Mouse (Mus musculus): Measurements from ENCODE around the gene Ldlrad1. TPM values are rescaled to one million over a fixed set of nuclear protein-coding genes. Genes with fewer than 3 reads are reported as not detected.

Gene Ldlrad1
- polyA plus RNA-seq, 2 experiments, result not detected

- H3K9ac ChIP-seq (replicated peaks), result no peak overlapping the region
- no peaks in the 10 kb centered on the region for H3K27me3 ChIP-seq (ENCODE audit: control insufficient read depth, insufficient read depth, low read length)
- WGBS (ENCODE audit: insufficient replicate concordance), result 85% methylated on average over 3 of the region's 3 CpGs
- H3K4me3 ChIP-seq (ENCODE audit: insufficient read depth in 1 of 2, low read depth in 2 of 2, low read length in 2 of 2), result no peak overlapping the region
- DNase-seq (ENCODE audit: low read depth in 3 of 3, low spot score in 3 of 3), result no peak
- H3K27ac ChIP-seq, result no peak overlapping the region
- H3K4me1 ChIP-seq (replicated peaks; ENCODE audit: control insufficient read depth in 2 of 2, insufficient read depth in 2 of 2, low read length in 1 of 2), result no peaks in the 10 kb centered on the region
- H3K9me3 ChIP-seq (ENCODE audit: control insufficient read depth, low read length), result no peaks in the 10 kb centered on the region
- no peak overlapping the region for H3K4me2 ChIP-seq (ENCODE audit: low read depth)
- H3K36me3 ChIP-seq (replicated peaks; ENCODE audit: control insufficient read depth, insufficient read depth, low read depth), result peaks cover 61% of the 10 kb centered on the region
- TF ChIP-seq CTCF (IDR thresholded peaks at IDR 0.05; ENCODE audit: low read depth), result no peak
- no peak for TF ChIP-seq EP300 (IDR thresholded peaks at IDR 0.05; ENCODE audit: low read depth)
- ATAC-seq (ENCODE audit: insufficient read depth), result no peak
Observed at GRCm38 (mm10) chr4:107193841-107194240, 15.1 kb upstream of the Ldlrad1 start.

DNA sequence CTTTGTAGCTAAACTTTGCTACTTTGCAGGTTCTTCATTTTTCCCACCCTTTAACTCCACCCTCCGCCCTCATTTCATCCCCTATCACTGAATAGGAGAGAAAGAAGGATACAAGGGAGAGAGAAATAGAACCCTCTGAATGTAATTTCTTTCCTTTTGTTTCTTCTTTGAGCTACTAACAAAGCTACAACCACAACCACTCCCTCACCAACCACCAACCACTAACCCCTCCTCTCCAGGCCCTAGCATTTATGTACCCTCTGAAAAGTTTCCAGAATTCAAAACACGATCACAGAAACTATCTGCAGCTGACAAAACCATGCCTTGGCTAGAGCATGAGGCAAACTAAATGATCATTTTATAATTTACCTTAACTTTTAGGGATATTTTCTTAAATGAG is 12.5 kb upstream of the Ldlrad1 start:
- no peak overlapping the region for H3K27ac ChIP-seq
- ATAC-seq (ENCODE audit: insufficient read depth) (no peak), DNase-seq (ENCODE audit: low read depth in 3 of 3, low spot score in 3 of 3) (no peak)
- no peak overlapping the region for H3K9ac ChIP-seq (replicated peaks)
- TF ChIP-seq CTCF (IDR thresholded peaks at IDR 0.05; ENCODE audit: low read depth) (no peak), EP300 (IDR thresholded peaks at IDR 0.05; ENCODE audit: low read depth) (no peak)
- no peaks in the 10 kb centered on the region for H3K4me1 ChIP-seq (replicated peaks; ENCODE audit: control insufficient read depth in 2 of 2, insufficient read depth in 2 of 2, low read length in 1 of 2)
- H3K27me3 ChIP-seq (ENCODE audit: control insufficient read depth, insufficient read depth, low read length), result no peaks in the 10 kb centered on the region
- H3K9me3 ChIP-seq (ENCODE audit: control insufficient read depth, low read length), result no peaks in the 10 kb centered on the region
- H3K4me3 ChIP-seq (ENCODE audit: insufficient read depth in 1 of 2, low read depth in 2 of 2, low read length in 2 of 2), result no peak overlapping the region
- H3K4me2 ChIP-seq (ENCODE audit: low read depth), result no peak overlapping the region
- peaks cover 63% of the 10 kb centered on the region for H3K36me3 ChIP-seq (replicated peaks; ENCODE audit: control insufficient read depth, insufficient read depth, low read depth)
- 86% methylated on average over 2 of the region's 2 CpGs for WGBS (ENCODE audit: insufficient replicate concordance)

DNA sequence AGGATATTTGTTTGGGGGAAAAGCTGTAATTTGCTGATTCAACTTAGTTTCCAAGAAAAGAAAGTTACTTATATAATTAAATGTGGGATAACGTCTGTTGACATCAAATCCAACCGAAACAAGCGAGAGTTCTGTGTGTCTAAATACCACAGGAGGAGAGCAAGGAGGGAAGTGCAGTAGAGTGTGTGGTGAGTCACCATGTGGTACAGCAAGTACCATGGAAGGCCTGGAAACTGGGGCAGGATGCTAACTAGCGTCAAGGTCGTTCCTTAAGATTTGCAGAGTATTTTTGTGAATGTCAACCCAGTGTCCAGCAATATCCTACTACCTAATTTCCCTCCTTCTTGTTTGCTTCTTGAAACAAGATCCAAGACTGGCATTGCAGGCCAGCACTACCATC is 10.9 kb upstream of the Ldlrad1 start:
- H3K36me3 ChIP-seq (replicated peaks; ENCODE audit: control insufficient read depth, insufficient read depth, low read depth), result peaks cover 67% of the 10 kb centered on the region
- ATAC-seq (ENCODE audit: insufficient read depth), result no peak
- no peak overlapping the region for H3K27ac ChIP-seq
- WGBS (ENCODE audit: insufficient replicate concordance), result 89% methylated on average over 5 of the region's 5 CpGs
- H3K27me3 ChIP-seq (ENCODE audit: control insufficient read depth, insufficient read depth, low read length), result no peaks in the 10 kb centered on the region
- no peak overlapping the region for H3K4me3 ChIP-seq (ENCODE audit: insufficient read depth in 1 of 2, low read depth in 2 of 2, low read length in 2 of 2)
- H3K9ac ChIP-seq (replicated peaks), result no peak overlapping the region
- TF ChIP-seq EP300 (IDR thresholded peaks at IDR 0.05; ENCODE audit: low read depth) (no peak), CTCF (IDR thresholded peaks at IDR 0.05; ENCODE audit: low read depth) (no peak)
- no peak for DNase-seq (ENCODE audit: low read depth in 3 of 3, low spot score in 3 of 3)
- no peaks in the 10 kb centered on the region for H3K4me1 ChIP-seq (replicated peaks; ENCODE audit: control insufficient read depth in 2 of 2, insufficient read depth in 2 of 2, low read length in 1 of 2)
- H3K9me3 ChIP-seq (ENCODE audit: control insufficient read depth, low read length), result no peaks in the 10 kb centered on the region
- H3K4me2 ChIP-seq (ENCODE audit: low read depth), result no peak overlapping the region

DNA sequence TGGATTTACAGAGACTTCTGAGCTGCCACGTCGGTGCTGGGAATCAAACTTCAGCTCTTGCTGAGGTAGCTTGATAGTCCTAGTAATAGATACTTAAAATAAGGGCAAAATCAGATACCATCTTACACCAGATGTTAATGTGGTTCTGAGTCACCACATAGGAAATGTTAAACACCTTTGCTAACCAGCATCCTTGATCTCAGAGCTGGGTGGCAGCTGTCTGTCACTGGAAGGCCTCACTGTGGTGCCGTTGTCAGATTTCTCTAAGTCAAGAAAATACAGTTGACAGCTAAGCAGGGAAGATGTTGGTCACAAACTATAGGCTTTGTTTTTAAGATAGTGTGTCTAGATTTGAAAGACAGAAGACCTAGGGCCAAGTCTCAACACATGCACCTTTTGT is 7.2 kb upstream of the Ldlrad1 start:
- no peak for ATAC-seq (ENCODE audit: insufficient read depth)
- Histone ChIP-seq H3K9me3 (ENCODE audit: control insufficient read depth, low read length) (no peaks in the 10 kb centered on the region), H3K4me1 (replicated peaks; ENCODE audit: control insufficient read depth in 2 of 2, insufficient read depth in 2 of 2, low read length in 1 of 2) (no peaks in the 10 kb centered on the region), H3K9ac (replicated peaks) (no peak overlapping the region), H3K27ac (no peak overlapping the region), H3K4me2 (ENCODE audit: low read depth) (no peak overlapping the region), H3K27me3 (ENCODE audit: control insufficient read depth, insufficient read depth, low read length) (no peaks in the 10 kb centered on the region), H3K4me3 (ENCODE audit: insufficient read depth in 1 of 2, low read depth in 2 of 2, low read length in 2 of 2) (no peak overlapping the region), H3K36me3 (replicated peaks; ENCODE audit: control insufficient read depth, insufficient read depth, low read depth) (peaks cover 51% of the 10 kb centered on the region)
- no peak for DNase-seq (ENCODE audit: low read depth in 3 of 3, low spot score in 3 of 3)
- WGBS (ENCODE audit: insufficient replicate concordance), result 92% methylated on average over 3 of the region's 3 CpGs
- TF ChIP-seq EP300 (IDR thresholded peaks at IDR 0.05; ENCODE audit: low read depth), result no peak
- no peak for TF ChIP-seq CTCF (IDR thresholded peaks at IDR 0.05; ENCODE audit: low read depth)

- H3K9me3 ChIP-seq (ENCODE audit: control insufficient read depth, low read length), result no peaks in the 10 kb centered on the region
- H3K4me3 ChIP-seq (ENCODE audit: insufficient read depth in 1 of 2, low read depth in 2 of 2, low read length in 2 of 2), result no peak overlapping the region
- no peak for DNase-seq (ENCODE audit: low read depth in 3 of 3, low spot score in 3 of 3)
- H3K36me3 ChIP-seq (replicated peaks; ENCODE audit: control insufficient read depth, insufficient read depth, low read depth), result peaks cover 43% of the 10 kb centered on the region
- WGBS (ENCODE audit: insufficient replicate concordance), result 74% methylated on average over 7 of the region's 7 CpGs
- H3K9ac ChIP-seq (replicated peaks), result no peak overlapping the region
- no peaks in the 10 kb centered on the region for H3K27me3 ChIP-seq (ENCODE audit: control insufficient read depth, insufficient read depth, low read length)
- ATAC-seq (ENCODE audit: insufficient read depth), result no peak
- H3K27ac ChIP-seq, result no peak overlapping the region
- no peak overlapping the region for H3K4me2 ChIP-seq (ENCODE audit: low read depth)
- TF ChIP-seq EP300 (IDR thresholded peaks at IDR 0.05; ENCODE audit: low read depth) (no peak), CTCF (IDR thresholded peaks at IDR 0.05; ENCODE audit: low read depth) (no peak)
- H3K4me1 ChIP-seq (replicated peaks; ENCODE audit: control insufficient read depth in 2 of 2, insufficient read depth in 2 of 2, low read length in 1 of 2), result no peaks in the 10 kb centered on the region
Observed at GRCm38 (mm10) chr4:107203001-107203400, 6.0 kb upstream of the Ldlrad1 start.

Data from liver, embryonic 14.5 days (tissue).